Mouse (Mus musculus): ENCODE measurements around the gene Slc35b4. TPM values are rescaled to one million over a fixed set of nuclear protein-coding genes. Genes with fewer than 3 reads are reported as not detected.

The Slc35b4 gene
- polyA plus RNA-seq, 1 experiment = 18.3 TPM

GRCm38 (mm10) chr6:34129261-34129660 lies 47.6 kb downstream of the Slc35b4 start:
- no peak overlapping the region for H3K4me2 ChIP-seq (ENCODE audit: low read depth)
- H3K79me2 ChIP-seq (ENCODE audit: control insufficient read depth, insufficient read depth) = no peaks in the 10 kb centered on the region
- H3K36me3 ChIP-seq (ENCODE audit: control insufficient read depth, insufficient read depth) = no peaks in the 10 kb centered on the region
- H3K4me3 ChIP-seq = no peak overlapping the region
- TF ChIP-seq TCF12 (IDR thresholded peaks at IDR 0.05; ENCODE audit: insufficient read depth, poor library complexity, severe bottlenecking) = no peak
- no peak for TF ChIP-seq CEBPB (IDR thresholded peaks at IDR 0.05; ENCODE audit: insufficient read depth, poor library complexity, severe bottlenecking)
- no peak for TF ChIP-seq E2F4 (IDR thresholded peaks at IDR 0.05; ENCODE audit: insufficient read depth)
- no peak for TF ChIP-seq POLR2AphosphoS2 (IDR thresholded peaks at IDR 0.05; ENCODE audit: insufficient read length, low read depth)
- TF ChIP-seq MAX (IDR thresholded peaks at IDR 0.05; ENCODE audit: low read depth) = no peak
- TF ChIP-seq POLR2A (IDR thresholded peaks at IDR 0.05; ENCODE audit: insufficient read length, low read depth) = no peak
- TF ChIP-seq MYOG (IDR thresholded peaks at IDR 0.05; ENCODE audit: control insufficient read depth in 1 of 3, insufficient read depth in 1 of 3, insufficient read length in 2 of 3, low read depth in 2 of 3) = no peak
- TF ChIP-seq USF1 (IDR thresholded peaks at IDR 0.05; ENCODE audit: low read depth) = no peak
- no peak for TF ChIP-seq SRF (IDR thresholded peaks at IDR 0.05; ENCODE audit: control insufficient read depth, insufficient read length, low read depth)
- TF ChIP-seq MYOD1 (IDR thresholded peaks at IDR 0.05; ENCODE audit: control insufficient read depth in 1 of 3, insufficient read length in 2 of 3, low read depth in 2 of 3) = no peak
- TF ChIP-seq REST (IDR thresholded peaks at IDR 0.05; ENCODE audit: insufficient read depth, insufficient read length) = no peak
- TF ChIP-seq TCF3 (IDR thresholded peaks at IDR 0.05; ENCODE audit: insufficient read length, low read depth) = no peak
- H3ac ChIP-seq (ENCODE audit: control insufficient read depth, insufficient read length) = no peak overlapping the region
- peaks cover 3% of the 10 kb centered on the region for H3K27me3 ChIP-seq (ENCODE audit: control insufficient read depth, insufficient read depth, insufficient read length)

GRCm38 (mm10) chr6:34124401-34124800 lies 52.5 kb downstream of the Slc35b4 start:
- no peaks in the 10 kb centered on the region for H3K79me2 ChIP-seq (ENCODE audit: control insufficient read depth, insufficient read depth)
- no peak for TF ChIP-seq MAX (IDR thresholded peaks at IDR 0.05; ENCODE audit: low read depth)
- no peak for TF ChIP-seq CEBPB (IDR thresholded peaks at IDR 0.05; ENCODE audit: insufficient read depth, poor library complexity, severe bottlenecking)
- TF ChIP-seq MYOD1 (IDR thresholded peaks at IDR 0.05; ENCODE audit: control insufficient read depth in 1 of 3, insufficient read length in 2 of 3, low read depth in 2 of 3) = no peak
- TF ChIP-seq SRF (IDR thresholded peaks at IDR 0.05; ENCODE audit: control insufficient read depth, insufficient read length, low read depth) = no peak
- no peak for TF ChIP-seq REST (IDR thresholded peaks at IDR 0.05; ENCODE audit: insufficient read depth, insufficient read length)
- TF ChIP-seq USF1 (IDR thresholded peaks at IDR 0.05; ENCODE audit: low read depth) = no peak
- no peak for TF ChIP-seq TCF3 (IDR thresholded peaks at IDR 0.05; ENCODE audit: insufficient read length, low read depth)
- TF ChIP-seq MYOG (IDR thresholded peaks at IDR 0.05; ENCODE audit: control insufficient read depth in 1 of 3, insufficient read depth in 1 of 3, insufficient read length in 2 of 3, low read depth in 2 of 3) = no peak
- TF ChIP-seq POLR2A (IDR thresholded peaks at IDR 0.05; ENCODE audit: insufficient read length, low read depth) = no peak
- no peak for TF ChIP-seq TCF12 (IDR thresholded peaks at IDR 0.05; ENCODE audit: insufficient read depth, poor library complexity, severe bottlenecking)
- no peak for TF ChIP-seq E2F4 (IDR thresholded peaks at IDR 0.05; ENCODE audit: insufficient read depth)
- TF ChIP-seq POLR2AphosphoS2 (IDR thresholded peaks at IDR 0.05; ENCODE audit: insufficient read length, low read depth) = no peak
- H3K27me3 ChIP-seq (ENCODE audit: control insufficient read depth, insufficient read depth, insufficient read length) = peaks cover 17% of the 10 kb centered on the region
- H3ac ChIP-seq (ENCODE audit: control insufficient read depth, insufficient read length) = no peak overlapping the region
- no peaks in the 10 kb centered on the region for H3K36me3 ChIP-seq (ENCODE audit: control insufficient read depth, insufficient read depth)
- no peak overlapping the region for H3K4me2 ChIP-seq (ENCODE audit: low read depth)
- H3K4me3 ChIP-seq = no peak overlapping the region

GRCm38 (mm10) chr6:34116838-34117478 lies 60.0 kb downstream of the Slc35b4 start:
- Histone ChIP-seq H3K4me2 (ENCODE audit: low read depth) (no peak overlapping the region), H3K4me3 (no peak overlapping the region), H3ac (ENCODE audit: control insufficient read depth, insufficient read length) (no peak overlapping the region), H3K36me3 (ENCODE audit: control insufficient read depth, insufficient read depth) (no peaks in the 10 kb centered on the region), H3K79me2 (ENCODE audit: control insufficient read depth, insufficient read depth) (no peaks in the 10 kb centered on the region), H3K27me3 (ENCODE audit: control insufficient read depth, insufficient read depth, insufficient read length) (peaks cover 19% of the 10 kb centered on the region)
- TF ChIP-seq TCF3 (IDR thresholded peaks at IDR 0.05; ENCODE audit: insufficient read length, low read depth) = no peak
- TF ChIP-seq SRF (IDR thresholded peaks at IDR 0.05; ENCODE audit: control insufficient read depth, insufficient read length, low read depth) = no peak
- TF ChIP-seq POLR2AphosphoS2 (IDR thresholded peaks at IDR 0.05; ENCODE audit: insufficient read length, low read depth) = no peak
- no peak for TF ChIP-seq TCF12 (IDR thresholded peaks at IDR 0.05; ENCODE audit: insufficient read depth, poor library complexity, severe bottlenecking)
- TF ChIP-seq REST (IDR thresholded peaks at IDR 0.05; ENCODE audit: insufficient read depth, insufficient read length) = no peak
- no peak for TF ChIP-seq MYOG (IDR thresholded peaks at IDR 0.05; ENCODE audit: control insufficient read depth in 1 of 3, insufficient read depth in 1 of 3, insufficient read length in 2 of 3, low read depth in 2 of 3)
- no peak for TF ChIP-seq MAX (IDR thresholded peaks at IDR 0.05; ENCODE audit: low read depth)
- TF ChIP-seq CEBPB (IDR thresholded peaks at IDR 0.05; ENCODE audit: insufficient read depth, poor library complexity, severe bottlenecking) = no peak
- TF ChIP-seq MYOD1 (IDR thresholded peaks at IDR 0.05; ENCODE audit: control insufficient read depth in 1 of 3, insufficient read length in 2 of 3, low read depth in 2 of 3) = no peak
- no peak for TF ChIP-seq USF1 (IDR thresholded peaks at IDR 0.05; ENCODE audit: low read depth)
- no peak for TF ChIP-seq E2F4 (IDR thresholded peaks at IDR 0.05; ENCODE audit: insufficient read depth)
- TF ChIP-seq POLR2A (IDR thresholded peaks at IDR 0.05; ENCODE audit: insufficient read length, low read depth) = no peak

GRCm38 (mm10) chr6:34111406-34111805 lies 65.5 kb downstream of the Slc35b4 start:
- no peak overlapping the region for H3K4me2 ChIP-seq (ENCODE audit: low read depth)
- peaks cover 6% of the 10 kb centered on the region for H3K27me3 ChIP-seq (ENCODE audit: control insufficient read depth, insufficient read depth, insufficient read length)
- H3K36me3 ChIP-seq (ENCODE audit: control insufficient read depth, insufficient read depth) = no peaks in the 10 kb centered on the region
- no peak overlapping the region for H3K4me3 ChIP-seq
- H3K79me2 ChIP-seq (ENCODE audit: control insufficient read depth, insufficient read depth) = no peaks in the 10 kb centered on the region
- H3ac ChIP-seq (ENCODE audit: control insufficient read depth, insufficient read length) = no peak overlapping the region
- TF ChIP-seq CEBPB (IDR thresholded peaks at IDR 0.05; ENCODE audit: insufficient read depth, poor library complexity, severe bottlenecking) = no peak
- no peak for TF ChIP-seq TCF12 (IDR thresholded peaks at IDR 0.05; ENCODE audit: insufficient read depth, poor library complexity, severe bottlenecking)
- TF ChIP-seq MYOG (IDR thresholded peaks at IDR 0.05; ENCODE audit: control insufficient read depth in 1 of 3, insufficient read depth in 1 of 3, insufficient read length in 2 of 3, low read depth in 2 of 3) = no peak
- TF ChIP-seq POLR2AphosphoS2 (IDR thresholded peaks at IDR 0.05; ENCODE audit: insufficient read length, low read depth) = no peak
- TF ChIP-seq USF1 (IDR thresholded peaks at IDR 0.05; ENCODE audit: low read depth) = no peak
- no peak for TF ChIP-seq MYOD1 (IDR thresholded peaks at IDR 0.05; ENCODE audit: control insufficient read depth in 1 of 3, insufficient read length in 2 of 3, low read depth in 2 of 3)
- no peak for TF ChIP-seq REST (IDR thresholded peaks at IDR 0.05; ENCODE audit: insufficient read depth, insufficient read length)
- TF ChIP-seq E2F4 (IDR thresholded peaks at IDR 0.05; ENCODE audit: insufficient read depth) = no peak
- TF ChIP-seq POLR2A (IDR thresholded peaks at IDR 0.05; ENCODE audit: insufficient read length, low read depth) = no peak
- TF ChIP-seq MAX (IDR thresholded peaks at IDR 0.05; ENCODE audit: low read depth) = no peak
- TF ChIP-seq SRF (IDR thresholded peaks at IDR 0.05; ENCODE audit: control insufficient read depth, insufficient read length, low read depth) = no peak
- TF ChIP-seq TCF3 (IDR thresholded peaks at IDR 0.05; ENCODE audit: insufficient read length, low read depth) = no peak

All from myocyte (in vitro differentiated cells).